Comparison of ENCODE assay signal across 10 mouse cellular contexts in genomic region chr15:10439963-10440362, GRCm38 (mm10). TPM values are rescaled to one million over a fixed set of nuclear protein-coding genes. Genes with fewer than 3 reads are reported as not detected.
DNase-seq lines count a peak whose midpoint lies in the region; ATAC-seq and TF ChIP-seq lines count a peak whose summit lies in the region.
"Had no signal": no experiment of that assay in that cellular context is flagged by ENCODE, and none has a peak within 500 bp of the region (broad histone marks: within the 10 kb centered on the region; RNA-seq: fewer than 3 reads in every experiment).

No protein-coding gene starts in this region.

- H3K4me2 ChIP-seq in heart, embryonic 11.5 days = no peak overlapping the region
- H3K4me2 ChIP-seq in lung, postnatal 0 days (replicated peaks; ENCODE audit: low read depth, low read length) = no peak overlapping the region

- H3K9me3 ChIP-seq in heart, embryonic 11.5 days (replicated peaks; ENCODE audit: control insufficient read depth, low read length) = peaks cover 2% of the 10 kb centered on the region; the same call in 1 of the 2 replicates
- no peaks in the 10 kb centered on the region for H3K9me3 ChIP-seq in lung, postnatal 0 days (ENCODE audit: low read length)

- intact Hi-C loops in heart, postnatal 14 days (cut with DNase I) = loop anchor here (5.0 kb wide), 1 partner anchor 983 kb away; no protein-coding TSS in a partner anchor

- no peak overlapping the region for H3K27ac ChIP-seq in heart, embryonic 11.5 days (ENCODE audit: low read depth, low read length)
- H3K27ac ChIP-seq in lung, postnatal 0 days (ENCODE audit: low read length) = no peak overlapping the region

- H3K9ac ChIP-seq in heart, embryonic 11.5 days (ENCODE audit: low read depth, low read length) = no peak overlapping the region
- H3K9ac ChIP-seq in lung, postnatal 0 days (replicated peaks; ENCODE audit: low read depth) = no peak overlapping the region

- H3K27me3 ChIP-seq in heart, embryonic 11.5 days (ENCODE audit: control insufficient read depth, insufficient read depth, low read length) = no peaks in the 10 kb centered on the region
- H3K27me3 ChIP-seq in lung, postnatal 0 days (replicated peaks; ENCODE audit: insufficient read depth, low read length) = no peaks in the 10 kb centered on the region

- H3K36me3 ChIP-seq in heart, embryonic 11.5 days (ENCODE audit: control insufficient read depth, insufficient read depth, low read length) = no peaks in the 10 kb centered on the region
- no peaks in the 10 kb centered on the region for H3K36me3 ChIP-seq in lung, postnatal 0 days (ENCODE audit: insufficient read depth, low read length)

- no peak overlapping the region for H3K4me3 ChIP-seq in heart, embryonic 11.5 days (ENCODE audit: low read depth, low read length)
- no peak overlapping the region for H3K4me3 ChIP-seq in lung, postnatal 0 days (ENCODE audit: low read depth, low read length)

- peak; percentile 25 for TF ChIP-seq CTCF in lung, postnatal 0 days (IDR thresholded peaks at IDR 0.05)

- ATAC-seq in heart, embryonic 11.5 days (replicated peaks; ENCODE audit: insufficient number of reproducible peaks, low FRiP score, low TSS enrichment) = no peak
- no peak for ATAC-seq in lung, postnatal 0 days
- no peak for ATAC-seq in inflammation-experienced regulatory T-cells, adult 6 months

- H3K4me1 ChIP-seq in heart, embryonic 11.5 days (ENCODE audit: control insufficient read depth, insufficient read depth, low read length) = no peaks in the 10 kb centered on the region
- H3K4me1 ChIP-seq in lung, postnatal 0 days (ENCODE audit: insufficient read depth, low read depth, low read length) = no peaks in the 10 kb centered on the region

- peak; percentile 8 to 12 for DNase-seq in heart, postnatal 14 days
- no peak for DNase-seq in lung, postnatal 0 days (ENCODE audit: low spot score)
- DNase-seq in lung, postnatal 4 days = no peak
- peak; percentile 44 for DNase-seq in adrenal gland, adult 8-10 months
- peak; percentile 35 to 53 for DNase-seq in kidney, postnatal 36 days
- DNase-seq in yolk sac, embryonic 10.5 days (ENCODE audit: low spot score) = no peak
- DNase-seq: right cerebral cortex, postnatal 25 days; thymus, adult 18-20 months had no signal

- no peak for TF ChIP-seq EP300 in lung, postnatal 0 days (IDR thresholded peaks at IDR 0.05)

- 78% methylated on average over 6 of the region's 6 CpGs for WGBS in heart, embryonic 11.5 days (ENCODE audit: insufficient replicate concordance)
- WGBS in lung, postnatal 0 days = 76% methylated on average over 6 of the region's 6 CpGs

RNA-seq across cellular contexts. Expression of gene Dnajc21, which starts 30.4 kb away (rescaled TPM):
- total RNA-seq in heart, postnatal 14 days (2021) = 10 to 100 TPM; 23.3 to 24.4 TPM
- polyA plus RNA-seq in heart, embryonic 11.5 days (2014; fragmentation: Nextera tagmentation; extraction: Ambion mirVana) = 11.8 and 13.4 TPM in 2 replicates
- polyA plus RNA-seq in lung, postnatal 0 days (2015; fragmentation: Nextera tagmentation; extraction: Ambion mirVana) = 10.0 and 11.8 TPM in 2 replicates
- total RNA-seq in adrenal gland, adult 8-10 months (2022) = 10 to 100 TPM; 26.4 to 36.0 (median 30.5) TPM
- 10 to 100 TPM; 13.1 to 15.4 (median 15.0) TPM for polyA plus RNA-seq in inflammation-experienced regulatory T-cells, adult 6 months (2017; shearing (Covaris generic))

RNA-seq across cellular contexts. Expression of gene Brix1, which starts 45.8 kb away (rescaled TPM):
- total RNA-seq in heart, postnatal 14 days (2021) = 10 to 100 TPM; 15.3 to 20.5 TPM
- 86.9 and 92.6 TPM in 2 replicates for polyA plus RNA-seq in heart, embryonic 11.5 days (2014; fragmentation: Nextera tagmentation; extraction: Ambion mirVana)
- 52.3 and 64.6 TPM in 2 replicates for polyA plus RNA-seq in lung, postnatal 0 days (2015; fragmentation: Nextera tagmentation; extraction: Ambion mirVana)
- total RNA-seq in adrenal gland, adult 8-10 months (2022) = 10 to 100 TPM; 42.7 to 57.4 (median 48.8) TPM
- polyA plus RNA-seq in inflammation-experienced regulatory T-cells, adult 6 months (2017; shearing (Covaris generic)) = 100 to 1,000 TPM; 128 to 160 (median 154) TPM

RNA-seq across cellular contexts. Expression of gene Rad1, which starts 45.9 kb away (rescaled TPM):
- total RNA-seq in heart, postnatal 14 days (2021) = 1 to 10 TPM; 7.2 to 8.5 TPM
- 19.6 and 20.1 TPM in 2 replicates for polyA plus RNA-seq in heart, embryonic 11.5 days (2014; fragmentation: Nextera tagmentation; extraction: Ambion mirVana)
- polyA plus RNA-seq in lung, postnatal 0 days (2015; fragmentation: Nextera tagmentation; extraction: Ambion mirVana) = 16.1 and 16.8 TPM in 2 replicates
- 10 to 100 TPM; 14.3 to 21.8 (median 16.8) TPM for total RNA-seq in adrenal gland, adult 8-10 months (2022)
- polyA plus RNA-seq in inflammation-experienced regulatory T-cells, adult 6 months (2017; shearing (Covaris generic)) = 10 to 100 TPM; 26.5 to 33.0 (median 26.6) TPM

Comparison
In these comparisons a context has a peak if more than half of its experiments do, and no peak if none do; other contexts are left out.
1. DNase-seq: peak in heart, postnatal 14 days (2 of 2), adrenal gland, adult 8-10 months (single experiment) and kidney, postnatal 36 days (2 of 2); none in lung, postnatal 0 days (single experiment), lung, postnatal 4 days (0 of 2) and yolk sac, embryonic 10.5 days (single experiment).